In the genomic region with DNA sequence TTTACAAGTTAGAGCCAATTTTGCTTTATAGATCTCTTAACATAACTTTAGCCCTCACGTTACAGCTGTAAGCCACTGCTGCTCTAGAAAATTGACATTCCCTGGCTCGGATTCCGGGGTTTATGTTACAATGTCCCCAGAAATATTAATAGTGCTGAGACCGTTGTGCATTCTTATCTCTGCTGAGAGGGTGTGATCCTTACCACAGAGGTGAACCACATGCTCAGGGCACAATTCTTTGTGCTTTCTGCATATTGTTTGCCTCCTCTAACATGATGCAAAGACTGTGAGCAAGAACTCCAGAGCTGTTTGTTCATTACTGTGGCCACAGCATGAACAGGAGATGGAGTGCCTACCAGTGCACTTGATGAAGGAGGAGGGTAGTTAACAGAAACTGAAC, we compare ENCODE assay signal across 31 mouse cellular contexts. TPM values are rescaled to one million over a fixed set of nuclear protein-coding genes. Genes with fewer than 3 reads are reported as not detected.
DNase-seq lines count a peak whose midpoint lies in the region; ATAC-seq and TF ChIP-seq lines count a peak whose summit lies in the region.
"Had no signal": no experiment of that assay in that cellular context is flagged by ENCODE, and none has a peak within 500 bp of the region (broad histone marks: within the 10 kb centered on the region; RNA-seq: fewer than 3 reads in every experiment).

No protein-coding gene starts in this region.

- peak; percentile 63; the same call in 1 of the 2 replicates for ATAC-seq in liver, embryonic 12.5 days
- peak; percentile 14; the same call in 1 of the 2 replicates for ATAC-seq in megakaryocyte, adult 5-6 weeks (ENCODE audit: poor library complexity, severe bottlenecking)
- ATAC-seq in midbrain, embryonic 14.5 days (ENCODE audit: low FRiP score, low TSS enrichment): no peak
- ATAC-seq: forebrain, embryonic 14.5 days; intestine, postnatal 0 days had no signal

- no peaks in the 10 kb centered on the region for H3K9me3 ChIP-seq in MEL (replicated peaks; ENCODE audit: insufficient read depth, low read length)
- no peaks in the 10 kb centered on the region for H3K9me3 ChIP-seq in liver, embryonic 12.5 days (replicated peaks)
- H3K9me3 ChIP-seq in midbrain, embryonic 14.5 days (ENCODE audit: control insufficient read depth, low read length): no peaks in the 10 kb centered on the region
- H3K9me3 ChIP-seq: embryonic facial prominence, embryonic 10.5 days; embryonic facial prominence, embryonic 15.5 days; heart, embryonic 13.5 days; neural tube, embryonic 12.5 days had no signal

- no peak overlapping the region for H3K4me3 ChIP-seq in MEL (ENCODE audit: control insufficient read depth in 1 of 2, insufficient read depth in 1 of 2, low read depth in 2 of 2, low read length in 2 of 2)
- no peak overlapping the region for H3K4me3 ChIP-seq in liver, embryonic 12.5 days
- H3K4me3 ChIP-seq in midbrain, embryonic 14.5 days (replicated peaks; ENCODE audit: low read depth, low read length): no peak overlapping the region
- H3K4me3 ChIP-seq: embryonic facial prominence, embryonic 10.5 days; embryonic facial prominence, embryonic 15.5 days; heart, embryonic 13.5 days; myocyte; neural tube, embryonic 12.5 days had no signal

- TF ChIP-seq RAD21 in MEL (IDR thresholded peaks at IDR 0.05; ENCODE audit: low read depth, low read length): no peak

- no peaks in the 10 kb centered on the region for H3K79me2 ChIP-seq in MEL (ENCODE audit: control insufficient read depth, insufficient read depth, low read length, poor library complexity)

- H3K4me2 ChIP-seq in liver, embryonic 12.5 days: no peak overlapping the region
- H3K4me2 ChIP-seq in midbrain, embryonic 14.5 days (ENCODE audit: low read length): no peak overlapping the region
- H3K4me2 ChIP-seq: embryonic facial prominence, embryonic 15.5 days; heart, embryonic 13.5 days; hindbrain, embryonic 14.5 days; midbrain, embryonic 11.5 days; neural tube, embryonic 12.5 days had no signal

- H3K36me3 ChIP-seq in MEL (ENCODE audit: control insufficient read depth in 1 of 2, insufficient read depth in 2 of 2, low read length in 2 of 2): peaks cover 0 to 15% of the 10 kb centered on the region in 2 experiments; a peak in 2 of 4 replicates
- H3K36me3 ChIP-seq in liver, embryonic 12.5 days: peaks cover 3% of the 10 kb centered on the region; the same call in 1 of the 2 replicates
- 0 out of 2 replicates have a peak, but pooled peaks cover 8% of the 10 kb centered on the region for H3K36me3 ChIP-seq in midbrain, embryonic 14.5 days (ENCODE audit: control insufficient read depth, insufficient read depth, low read length)

- TF ChIP-seq POLR2A in MEL (IDR thresholded peaks at IDR 0.05; ENCODE audit: control insufficient read depth in 1 of 2, insufficient read depth in 1 of 2, low read depth in 1 of 2, low read length in 2 of 2, poor library complexity in 1 of 2): no peak

- no peak overlapping the region for H3K27ac ChIP-seq in MEL (ENCODE audit: control insufficient read depth, low read depth, low read length)
- no peak overlapping the region for H3K27ac ChIP-seq in liver, embryonic 12.5 days
- no peak overlapping the region for H3K27ac ChIP-seq in midbrain, embryonic 14.5 days (replicated peaks; ENCODE audit: low read depth, low read length)
- H3K27ac ChIP-seq: embryonic facial prominence, embryonic 10.5 days; embryonic facial prominence, embryonic 15.5 days; heart, embryonic 13.5 days; hindbrain, embryonic 14.5 days; neural tube, embryonic 12.5 days; stomach, postnatal 0 days had no signal

- peaks cover 8 to 11% of the 10 kb centered on the region in 2 experiments for H3K4me1 ChIP-seq in MEL (ENCODE audit: control insufficient read depth in 1 of 2, insufficient read depth in 2 of 2, low read length in 2 of 2)
- peaks cover 8% of the 10 kb centered on the region; the same call in 1 of the 2 replicates for H3K4me1 ChIP-seq in liver, embryonic 12.5 days
- H3K4me1 ChIP-seq in midbrain, embryonic 14.5 days (ENCODE audit: control insufficient read depth, insufficient read depth, low read length): no peaks in the 10 kb centered on the region
- H3K4me1 ChIP-seq: embryonic facial prominence, embryonic 10.5 days; embryonic facial prominence, embryonic 15.5 days; heart, embryonic 13.5 days; neural tube, embryonic 12.5 days had no signal

- 50% methylated on average over 4 of the region's 4 CpGs for WGBS in liver, embryonic 12.5 days (ENCODE audit: insufficient replicate concordance)
- 94% methylated on average over 4 of the region's 4 CpGs for WGBS in midbrain, embryonic 14.5 days

- DNase-seq in MEL (ENCODE audit: low read depth, low spot score): no peak
- DNase-seq in midbrain, embryonic 14.5 days: no peak
- DNase-seq in adipocyte (ENCODE audit: low spot score): no peak
- no peak for DNase-seq in cerebellum, adult 11-12 months
- DNase-seq: adrenal gland, adult 2 months; adrenal gland, postnatal 36 days; cerebellum, adult 2 months; cerebellum, postnatal 14 days; gastrocnemius, postnatal 36 days; heart, postnatal 10 days; kidney, adult 9 months; kidney, postnatal 14 days; layer of hippocampus, adult 9-11 months; lung, postnatal 4 days; right cerebral cortex, adult 18-20 months; thymus, adult 18-20 months; thymus, postnatal 4 days had no signal

- H3K27me3 ChIP-seq in MEL (ENCODE audit: control insufficient read depth in 1 of 2, insufficient read depth in 2 of 2, low read length in 2 of 2): no peaks in the 10 kb centered on the region
- no peaks in the 10 kb centered on the region for H3K27me3 ChIP-seq in liver, embryonic 12.5 days (replicated peaks)
- no peaks in the 10 kb centered on the region for H3K27me3 ChIP-seq in midbrain, embryonic 14.5 days (ENCODE audit: control insufficient read depth, insufficient read depth, low read length)
- H3K27me3 ChIP-seq: embryonic facial prominence, embryonic 15.5 days; heart, embryonic 13.5 days; neural tube, embryonic 12.5 days had no signal

- TF ChIP-seq EP300 in MEL (IDR thresholded peaks at IDR 0.05; ENCODE audit: low read depth in 1 of 2, low read length in 2 of 2): no peak

- no peak for TF ChIP-seq CTCF in MEL (IDR thresholded peaks at IDR 0.05 in 2 of 3, conservative IDR thresholded peaks at IDR 0.05 in 1 of 3; ENCODE audit: control insufficient read depth in 1 of 3, insufficient read depth in 1 of 3, low read depth in 2 of 3, low read length in 3 of 3, poor library complexity in 1 of 3, severe bottlenecking in 1 of 3)

- H3K9ac ChIP-seq in MEL (ENCODE audit: control insufficient read depth, low read depth, low read length, poor library complexity, severe bottlenecking): no peak overlapping the region
- H3K9ac ChIP-seq in liver, embryonic 12.5 days: no peak overlapping the region
- no peak overlapping the region for H3K9ac ChIP-seq in midbrain, embryonic 14.5 days (replicated peaks; ENCODE audit: low read length)
- H3K9ac ChIP-seq: embryonic facial prominence, embryonic 15.5 days; heart, embryonic 13.5 days; hindbrain, embryonic 14.5 days; neural tube, embryonic 12.5 days had no signal

TF ChIP-seq in MEL, 35 proteins besides CTCF, POLR2A, EP300 and RAD21:
- no peak for TF ChIP-seq UBTF (IDR thresholded peaks at IDR 0.05; ENCODE audit: borderline replicate concordance, insufficient read depth, low read depth, low read length)
- no peak for TF ChIP-seq POLR2AphosphoS2 (IDR thresholded peaks at IDR 0.05; ENCODE audit: low read length)
- TF ChIP-seq GABPA (IDR thresholded peaks at IDR 0.05; ENCODE audit: low read depth, low read length): no peak
- no peak for TF ChIP-seq USF2 (IDR thresholded peaks at IDR 0.05; ENCODE audit: borderline replicate concordance in 1 of 2, insufficient read depth in 1 of 2, low read depth in 1 of 2, low read length in 2 of 2)
- no peak for TF ChIP-seq NRF1 (IDR thresholded peaks at IDR 0.05; ENCODE audit: insufficient read depth, low read depth, low read length, poor library complexity, severe bottlenecking)
- no peak for TF ChIP-seq CHD1 (IDR thresholded peaks at IDR 0.05; ENCODE audit: low read depth, low read length)
- TF ChIP-seq MAX (IDR thresholded peaks at IDR 0.05; ENCODE audit: low read length): 0 out of 2 replicates have a peak, but pooled peaks have one; percentile 29
- no peak for TF ChIP-seq CHD2 (IDR thresholded peaks at IDR 0.05; ENCODE audit: low read length)
- TF ChIP-seq ETS1 (IDR thresholded peaks at IDR 0.05; ENCODE audit: low read depth, low read length): no peak
- no peak for TF ChIP-seq E2F4 (IDR thresholded peaks at IDR 0.05; ENCODE audit: borderline replicate concordance, low read depth, low read length)
- TF ChIP-seq MAZ (IDR thresholded peaks at IDR 0.05; ENCODE audit: low read depth, low read length): no peak
- TF ChIP-seq BHLHE40 (IDR thresholded peaks at IDR 0.05; ENCODE audit: borderline replicate concordance, low read depth, low read length): no peak
- 0 out of 2 replicates have a peak, but pooled peaks have one; percentile 12 for TF ChIP-seq SIN3A (IDR thresholded peaks at IDR 0.05; ENCODE audit: low read length)
- no peak for TF ChIP-seq MYC (IDR thresholded peaks at IDR 0.05; ENCODE audit: low read depth, low read length)
- TF ChIP-seq ZKSCAN1 (IDR thresholded peaks at IDR 0.05; ENCODE audit: low read depth, low read length): no peak

RNA-seq across cellular contexts. Expression of a gene that starts 16.4 kb away (rescaled TPM):
- total RNA-seq in MEL (2012; rRNA removed): 34.4 and 38.2 TPM in 2 replicates
- polyA plus RNA-seq in MEL (2012; ENCODE audit: insufficient read depth in 1 of 2, insufficient read length in 2 of 2, low read depth in 1 of 2, low replicate concordance in 2 of 2, missing spikeins in 1 of 2): 10 to 100 TPM in 1 of 2 experiments, not detected in 1; 31.4 TPM
- 43.9 and 46.3 TPM in 2 replicates for polyA plus RNA-seq in liver, embryonic 12.5 days (2016; fragmentation: Nextera tagmentation; extraction: Ambion mirVana)
- total RNA-seq in megakaryocyte, adult 5-6 weeks (2015): 67.9 and 68.0 TPM in 2 replicates
- total RNA-seq in megakaryocyte, adult 5-6 weeks (2017): 36.5 and 53.5 TPM in 2 replicates
- 46.5 and 48.8 TPM in 2 replicates for polyA plus RNA-seq in midbrain, embryonic 14.5 days (2014; fragmentation: Nextera tagmentation; extraction: Ambion mirVana)
- polyA plus RNA-seq: adrenal gland, adult 2 months had no signal

RNA-seq across cellular contexts. Expression of a gene that starts 29.5 kb away (rescaled TPM):
- total RNA-seq in MEL (2012; rRNA removed): not detected in 2 replicates
- polyA plus RNA-seq in MEL (2012; ENCODE audit: insufficient read depth in 1 of 2, insufficient read length in 2 of 2, low read depth in 1 of 2, low replicate concordance in 2 of 2, missing spikeins in 1 of 2): not detected
- 0.07 and 0.11 TPM in 2 replicates for polyA plus RNA-seq in liver, embryonic 12.5 days (2016; fragmentation: Nextera tagmentation; extraction: Ambion mirVana)
- 105 and 120 TPM in 2 replicates for total RNA-seq in megakaryocyte, adult 5-6 weeks (2015)
- total RNA-seq in megakaryocyte, adult 5-6 weeks (2017): 91.9 and 106 TPM in 2 replicates
- polyA plus RNA-seq in midbrain, embryonic 14.5 days (2014; fragmentation: Nextera tagmentation; extraction: Ambion mirVana): 0.22 TPM in 1 of 2 replicates, not detected in the other
- total RNA-seq: gastrocnemius, postnatal 36 days; heart, postnatal 10 days had no signal
- polyA plus RNA-seq: embryonic facial prominence, embryonic 10.5 days; embryonic facial prominence, embryonic 15.5 days; forebrain, embryonic 14.5 days; heart, embryonic 13.5 days; limb, embryonic 11.5 days; midbrain, embryonic 11.5 days; midbrain, postnatal 0 days; neural tube, embryonic 12.5 days had no signal
